Mouse (Mus musculus): ENCODE data around the gene 4930516K23Rik. TPM values are rescaled to one million over a fixed set of nuclear protein-coding genes. Genes with fewer than 3 reads are reported as not detected.

The 4930516K23Rik gene
- polyA plus RNA-seq (2015; fragmentation: Nextera tagmentation; extraction: Ambion mirVana): not detected in 2 replicates

DNA sequence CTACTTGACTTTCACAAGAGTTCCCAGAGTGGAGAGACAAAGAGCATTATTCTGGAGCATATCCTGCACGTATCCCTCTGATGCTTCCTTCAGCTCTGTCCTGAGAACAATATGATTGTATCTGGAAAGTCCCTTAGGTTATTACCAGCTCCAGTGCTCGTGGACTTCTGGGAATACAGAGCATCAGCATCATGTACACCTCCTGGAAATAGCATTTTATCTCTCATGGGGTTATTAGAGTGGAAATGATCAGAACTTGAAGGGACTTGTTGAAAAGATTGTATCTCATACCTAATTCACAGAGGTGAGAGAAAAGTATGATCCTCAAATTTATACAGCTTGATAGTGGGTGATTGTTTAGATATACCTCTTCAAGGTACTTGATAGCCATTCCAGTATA, at the start of gene 4930516K23Rik:
4930516K23Rik (minus strand) TSS at position 101 of the 400 bp plus-strand sequence.
- Histone ChIP-seq H3K27ac (no peak within 1 kb of the TSS), H3K9ac (no peak within 1 kb of the TSS), H3K9me3 (replicated peaks) (no peaks in the 10 kb centered on the region), H3K36me3 (ENCODE audit: poor library complexity, severe bottlenecking) (no peaks in the 10 kb centered on the region), H3K4me1 (no peaks in the 10 kb centered on the region), H3K4me2 (no peak within 1 kb of the TSS), H3K4me3 (no peak within 1 kb of the TSS), H3K27me3 (no peaks in the 10 kb centered on the region)
- WGBS: 58% methylated on average over 2 of the region's 2 CpGs
- ATAC-seq: no peak

DNA sequence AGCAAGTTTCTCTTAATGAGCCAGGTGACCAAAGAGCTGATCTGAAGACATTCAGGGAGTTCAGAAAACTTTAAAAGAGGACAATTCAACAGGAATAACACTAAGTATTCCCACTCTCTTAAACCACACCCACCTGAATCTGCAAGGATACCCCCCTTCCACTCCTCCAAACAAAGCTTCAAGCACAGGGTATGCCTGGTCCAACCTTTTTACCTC, 43.4 kb upstream of the 4930516K23Rik start, which contains the start of gene Olfr646:
Olfr646 (plus strand) TSS at position 117 of the 216 bp plus-strand sequence.
- H3K4me2 ChIP-seq: no peak within 1 kb of the TSS
- no peaks in the 10 kb centered on the region for H3K9me3 ChIP-seq (replicated peaks)
- H3K27me3 ChIP-seq: no peaks in the 10 kb centered on the region
- ATAC-seq: no peak
- no peaks in the 10 kb centered on the region for H3K4me1 ChIP-seq
- no peak within 1 kb of the TSS for H3K27ac ChIP-seq
- H3K36me3 ChIP-seq (ENCODE audit: poor library complexity, severe bottlenecking): no peaks in the 10 kb centered on the region
- no peak within 1 kb of the TSS for H3K9ac ChIP-seq
- no peak within 1 kb of the TSS for H3K4me3 ChIP-seq

DNA sequence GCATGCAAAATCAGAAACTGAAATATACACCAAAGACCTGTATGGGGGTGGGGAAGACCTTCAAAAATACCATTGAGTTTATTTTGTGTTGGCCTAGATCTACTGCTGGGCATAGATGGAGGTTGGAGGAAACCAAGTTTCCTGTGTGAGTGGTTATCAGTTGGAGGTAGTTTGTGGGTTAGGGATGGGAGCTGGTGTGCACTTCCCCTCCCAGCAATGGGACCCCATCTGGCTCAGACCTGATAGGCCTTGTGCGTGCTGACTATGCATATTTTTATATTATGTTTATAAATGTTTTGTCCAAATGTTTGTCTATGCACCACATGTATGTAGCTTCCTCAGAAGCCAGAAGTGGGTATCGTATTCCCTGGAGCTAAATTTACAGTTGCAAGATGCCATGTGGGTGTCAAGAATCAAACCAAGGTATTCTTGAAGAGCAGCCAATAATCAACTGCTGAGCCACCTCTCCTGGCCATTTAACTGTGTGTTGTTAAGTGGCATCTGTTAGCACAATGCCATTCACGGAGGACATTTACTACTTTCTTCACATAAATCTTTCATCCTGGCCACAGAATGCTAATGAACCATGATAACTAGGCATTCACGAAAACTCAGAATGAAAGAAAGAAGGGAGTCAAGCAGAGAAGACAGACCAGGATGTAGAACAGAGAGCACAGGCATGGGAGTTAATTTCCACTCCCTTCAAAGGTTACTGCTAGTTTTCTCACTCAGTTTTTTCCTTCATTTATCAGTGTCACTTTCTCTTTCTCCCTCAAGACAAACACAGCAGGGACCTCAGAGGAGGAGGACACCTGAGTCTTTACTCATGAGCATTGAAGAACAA, 42.9 kb upstream of the 4930516K23Rik start:
- Histone ChIP-seq H3K9ac (no peak overlapping the region), H3K9me3 (replicated peaks) (no peaks in the 10 kb centered on the region), H3K4me3 (no peak overlapping the region), H3K4me1 (no peaks in the 10 kb centered on the region), H3K27ac (no peak overlapping the region), H3K36me3 (ENCODE audit: poor library complexity, severe bottlenecking) (no peaks in the 10 kb centered on the region), H3K4me2 (no peak overlapping the region), H3K27me3 (no peaks in the 10 kb centered on the region)
- no peak for ATAC-seq
- WGBS: 61% methylated on average over 4 of the region's 4 CpGs

DNA sequence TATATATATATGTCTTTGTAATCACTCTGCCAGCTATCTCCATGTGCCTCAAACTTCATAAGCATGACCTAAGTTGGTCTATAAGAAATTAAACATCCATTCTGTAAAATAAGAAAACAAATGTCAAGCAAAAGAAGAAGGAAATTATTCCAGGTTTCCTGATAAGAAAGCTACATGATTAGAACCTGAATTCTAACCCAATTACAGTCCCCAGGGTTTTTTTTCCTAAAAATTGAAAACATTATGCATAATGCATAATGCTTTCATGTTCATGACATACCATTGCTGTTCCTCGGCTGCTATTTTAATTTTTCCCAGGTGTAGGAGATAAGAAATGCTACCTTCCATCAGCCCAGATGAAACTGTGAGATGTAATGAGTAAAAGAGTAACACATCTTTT, 24.1 kb upstream of the 4930516K23Rik start, which contains the start of gene Olfr645:
Olfr645 (minus strand) TSS at position 101 of the 400 bp plus-strand sequence.
- no peaks in the 10 kb centered on the region for H3K36me3 ChIP-seq (ENCODE audit: poor library complexity, severe bottlenecking)
- H3K9me3 ChIP-seq (replicated peaks): no peaks in the 10 kb centered on the region
- no peak within 1 kb of the TSS for H3K9ac ChIP-seq
- ATAC-seq: no peak
- H3K27me3 ChIP-seq: no peaks in the 10 kb centered on the region
- WGBS: 90% methylated on average over 1 of the region's 1 CpGs
- no peak within 1 kb of the TSS for H3K4me3 ChIP-seq
- no peak within 1 kb of the TSS for H3K27ac ChIP-seq
- no peaks in the 10 kb centered on the region for H3K4me1 ChIP-seq
- no peak within 1 kb of the TSS for H3K4me2 ChIP-seq

DNA sequence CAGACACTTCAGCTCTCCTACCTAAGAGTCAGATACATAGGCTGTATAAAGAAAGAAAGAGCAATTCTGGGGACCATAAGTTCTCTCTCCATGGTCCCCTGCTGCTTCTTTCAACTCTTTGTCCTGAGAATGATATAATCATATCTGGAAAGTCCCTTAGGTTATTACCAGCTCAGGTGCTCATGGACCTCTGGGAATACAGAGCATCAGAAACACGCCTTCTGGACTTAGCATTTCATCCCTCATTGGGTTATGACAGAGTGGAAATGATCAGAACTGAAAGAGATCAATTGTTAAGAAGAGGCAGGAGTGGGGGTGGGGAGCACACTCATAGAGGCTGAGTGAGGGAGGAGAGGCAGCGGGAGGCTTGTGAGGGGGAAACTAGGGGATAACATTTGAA, 10.5 kb upstream of the 4930516K23Rik start, which contains the start of gene Olfr644:
Olfr644 (minus strand) TSS at position 101 of the 400 bp plus-strand sequence.
- H3K27me3 ChIP-seq: no peaks in the 10 kb centered on the region
- no peak within 1 kb of the TSS for H3K4me3 ChIP-seq
- no peak for ATAC-seq
- no peak within 1 kb of the TSS for H3K9ac ChIP-seq
- H3K9me3 ChIP-seq (replicated peaks): peaks cover 5% of the 10 kb centered on the region
- H3K4me2 ChIP-seq: no peak within 1 kb of the TSS
- no peaks in the 10 kb centered on the region for H3K36me3 ChIP-seq (ENCODE audit: poor library complexity, severe bottlenecking)
- H3K27ac ChIP-seq: no peak within 1 kb of the TSS
- WGBS: 63% methylated on average over 2 of the region's 2 CpGs
- H3K4me1 ChIP-seq: no peaks in the 10 kb centered on the region

DNA sequence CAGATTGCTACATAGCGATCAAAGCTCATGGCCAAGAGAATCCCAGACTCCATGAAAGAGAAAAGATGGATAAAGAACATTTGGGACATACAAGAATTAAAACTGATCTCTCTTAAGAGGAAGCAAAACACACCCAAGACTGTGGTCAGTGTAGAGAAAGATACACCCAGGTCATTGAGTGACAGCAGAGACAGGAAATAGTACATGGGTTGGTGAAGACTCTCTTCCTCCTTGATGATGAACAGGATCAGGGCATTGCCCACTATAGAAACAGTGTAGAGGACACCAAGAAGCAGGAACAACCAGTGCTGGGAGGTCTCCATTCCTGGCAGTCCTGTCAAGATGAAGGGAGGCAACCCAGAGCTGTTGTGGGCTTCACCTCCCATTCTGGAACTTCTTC, 2.0 kb downstream of the 4930516K23Rik start:
- no peaks in the 10 kb centered on the region for H3K27me3 ChIP-seq
- no peak overlapping the region for H3K27ac ChIP-seq
- no peak for ATAC-seq
- no peak overlapping the region for H3K9ac ChIP-seq
- no peaks in the 10 kb centered on the region for H3K9me3 ChIP-seq (replicated peaks)
- H3K4me2 ChIP-seq: no peak overlapping the region
- H3K4me3 ChIP-seq: no peak overlapping the region
- 91% methylated on average over 1 of the region's 1 CpGs for WGBS
- no peaks in the 10 kb centered on the region for H3K36me3 ChIP-seq (ENCODE audit: poor library complexity, severe bottlenecking)
- no peaks in the 10 kb centered on the region for H3K4me1 ChIP-seq

DNA sequence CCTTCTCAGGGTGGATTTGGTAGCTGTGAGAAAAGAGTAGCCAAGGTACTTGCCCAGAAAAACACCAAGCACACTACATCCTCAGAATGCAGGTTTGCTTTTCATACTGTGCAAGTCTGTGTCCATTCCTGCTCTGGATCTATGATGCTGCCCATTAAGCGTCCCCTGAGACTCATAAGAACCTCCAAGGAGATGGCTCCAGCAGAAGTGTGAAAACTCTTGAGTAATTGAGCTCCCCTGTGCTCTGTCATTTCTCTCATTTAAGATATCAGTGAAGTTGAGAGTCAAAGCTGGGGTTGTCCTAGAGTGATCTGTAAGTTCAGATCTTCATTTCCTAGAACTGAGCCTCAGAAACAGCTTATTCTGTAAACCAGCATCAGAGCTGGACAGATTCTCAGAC, 8.7 kb downstream of the 4930516K23Rik start, which contains the start of gene Olfr642:
Olfr642 (minus strand) TSS at position 101 of the 400 bp plus-strand sequence.
- no peaks in the 10 kb centered on the region for H3K4me1 ChIP-seq
- H3K27ac ChIP-seq: no peak within 1 kb of the TSS
- no peak within 1 kb of the TSS for H3K4me3 ChIP-seq
- 83% methylated on average over 1 of the region's 1 CpGs for WGBS
- no peaks in the 10 kb centered on the region for H3K27me3 ChIP-seq
- H3K4me2 ChIP-seq: no peak within 1 kb of the TSS
- H3K9ac ChIP-seq: no peak within 1 kb of the TSS
- no peaks in the 10 kb centered on the region for H3K36me3 ChIP-seq (ENCODE audit: poor library complexity, severe bottlenecking)
- no peak for ATAC-seq
- no peaks in the 10 kb centered on the region for H3K9me3 ChIP-seq (replicated peaks)

DNA sequence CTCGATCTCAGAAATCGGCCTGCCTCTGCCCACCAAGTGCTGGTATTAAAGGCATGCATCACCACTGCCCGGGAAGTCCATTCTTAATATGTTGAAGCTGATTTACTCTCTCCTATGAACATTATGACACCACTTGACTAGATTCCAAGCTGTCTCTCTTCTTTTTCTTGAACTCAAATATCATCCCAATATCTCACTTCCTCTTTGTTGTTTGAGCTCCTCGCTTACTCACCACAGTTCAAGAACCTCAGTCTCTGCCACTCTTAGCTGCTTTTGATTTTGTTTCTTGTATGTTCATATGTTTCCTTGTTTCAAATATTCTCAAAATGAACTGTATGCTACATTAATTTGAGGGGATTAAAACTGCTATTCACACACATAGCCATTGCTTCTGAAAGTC, 10.5 kb downstream of the 4930516K23Rik start:
- no peaks in the 10 kb centered on the region for H3K4me1 ChIP-seq
- no peak overlapping the region for H3K4me2 ChIP-seq
- H3K36me3 ChIP-seq (ENCODE audit: poor library complexity, severe bottlenecking): no peaks in the 10 kb centered on the region
- 91% methylated on average over 4 of the region's 4 CpGs for WGBS
- H3K4me3 ChIP-seq: no peak overlapping the region
- no peaks in the 10 kb centered on the region for H3K27me3 ChIP-seq
- H3K9ac ChIP-seq: no peak overlapping the region
- H3K9me3 ChIP-seq (replicated peaks): no peaks in the 10 kb centered on the region
- ATAC-seq: no peak
- H3K27ac ChIP-seq: no peak overlapping the region

DNA sequence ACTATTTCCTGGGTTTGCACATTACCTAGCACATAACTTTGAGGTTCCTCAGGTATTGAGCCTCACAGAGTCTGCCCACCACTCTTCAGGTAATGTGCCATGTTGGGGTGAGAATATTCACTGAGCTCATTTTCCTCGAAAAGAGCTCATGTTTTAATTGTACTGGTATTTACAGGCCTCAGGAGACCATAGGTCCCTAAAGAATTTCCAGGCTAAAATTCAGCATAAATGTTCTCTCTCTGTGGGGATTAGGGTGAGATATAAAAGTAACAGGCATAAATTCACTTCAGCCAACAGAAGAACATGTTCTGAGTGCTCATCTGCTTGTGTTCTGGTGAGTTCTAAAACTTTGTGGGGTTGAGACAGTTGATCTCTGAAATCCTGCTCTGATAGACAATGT, 26.1 kb downstream of the 4930516K23Rik start, which contains the start of gene Olfr641:
Olfr641 (plus strand) TSS at position 301 of the 400 bp plus-strand sequence.
- WGBS: 78% methylated on average over 1 of the region's 1 CpGs

DNA sequence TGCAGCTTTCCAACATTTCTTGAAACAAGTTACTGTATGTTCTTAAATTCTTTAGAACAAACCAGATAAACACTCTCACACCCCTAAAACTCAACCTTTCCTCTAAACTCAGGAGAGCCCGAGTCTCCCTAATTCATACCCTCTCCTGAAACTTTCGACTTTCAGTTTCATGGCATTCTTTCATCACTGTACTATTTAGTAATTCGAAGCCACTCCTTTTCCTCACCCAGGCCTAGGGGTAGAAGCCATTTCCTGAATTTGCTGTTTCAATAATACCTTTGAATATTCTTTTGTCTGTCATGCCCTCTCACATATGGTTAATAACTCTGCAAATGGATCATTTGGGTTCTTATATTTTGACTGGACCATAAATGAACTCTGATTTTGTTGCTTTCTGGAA, 34.3 kb downstream of the 4930516K23Rik start:
- no peak overlapping the region for H3K4me3 ChIP-seq

More for the DNA sequence above, 26.1 kb downstream of the 4930516K23Rik start, which contains the start of gene Olfr641:
- no peaks in the 10 kb centered on the region for H3K36me3 ChIP-seq (ENCODE audit: poor library complexity, severe bottlenecking)
- no peak for ATAC-seq
- no peak within 1 kb of the TSS for H3K4me3 ChIP-seq
- H3K27me3 ChIP-seq: no peaks in the 10 kb centered on the region
- H3K9ac ChIP-seq: no peak within 1 kb of the TSS
- no peak within 1 kb of the TSS for H3K4me2 ChIP-seq
- H3K4me1 ChIP-seq: no peaks in the 10 kb centered on the region
- H3K27ac ChIP-seq: no peak within 1 kb of the TSS
- no peaks in the 10 kb centered on the region for H3K9me3 ChIP-seq (replicated peaks)

DNA sequence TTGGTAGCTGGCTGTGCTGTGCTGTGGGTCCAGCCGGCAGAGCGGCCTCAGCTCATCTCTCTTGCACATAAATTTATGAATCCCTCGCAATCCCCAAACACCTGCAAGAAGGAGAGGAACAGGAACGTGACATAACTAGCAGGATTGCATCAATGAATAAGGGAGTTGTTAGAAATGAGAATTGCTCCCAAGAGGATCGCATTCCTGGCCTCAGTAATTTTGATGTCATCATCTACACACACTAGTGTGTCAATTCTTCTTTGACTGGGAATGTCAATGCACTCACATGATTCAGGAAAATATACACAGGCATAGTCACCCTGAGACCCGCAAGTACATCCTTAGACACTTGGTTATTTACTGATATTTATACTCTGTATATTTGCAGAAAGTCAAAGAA, 35.8 kb downstream of the 4930516K23Rik start, which contains the start of gene Olfr640:
Olfr640 (minus strand) TSS at position 101 of the 400 bp plus-strand sequence.
- no peaks in the 10 kb centered on the region for H3K4me1 ChIP-seq
- H3K27me3 ChIP-seq: no peaks in the 10 kb centered on the region
- no peaks in the 10 kb centered on the region for H3K36me3 ChIP-seq (ENCODE audit: poor library complexity, severe bottlenecking)
- ATAC-seq: no peak
- H3K4me2 ChIP-seq: no peak within 1 kb of the TSS
- H3K9me3 ChIP-seq (replicated peaks): no peaks in the 10 kb centered on the region
- no peak within 1 kb of the TSS for H3K4me3 ChIP-seq
- no peak within 1 kb of the TSS for H3K27ac ChIP-seq
- WGBS: 79% methylated on average over 6 of the region's 6 CpGs
- H3K9ac ChIP-seq: no peak within 1 kb of the TSS

More for the DNA sequence above, 34.3 kb downstream of the 4930516K23Rik start:
- H3K27me3 ChIP-seq: no peaks in the 10 kb centered on the region
- 88% methylated on average over 3 of the region's 3 CpGs for WGBS
- H3K36me3 ChIP-seq (ENCODE audit: poor library complexity, severe bottlenecking): no peaks in the 10 kb centered on the region
- H3K9me3 ChIP-seq (replicated peaks): no peaks in the 10 kb centered on the region
- ATAC-seq: no peak
- H3K4me2 ChIP-seq: no peak overlapping the region
- H3K9ac ChIP-seq: no peak overlapping the region
- no peak overlapping the region for H3K27ac ChIP-seq
- no peaks in the 10 kb centered on the region for H3K4me1 ChIP-seq

DNA sequence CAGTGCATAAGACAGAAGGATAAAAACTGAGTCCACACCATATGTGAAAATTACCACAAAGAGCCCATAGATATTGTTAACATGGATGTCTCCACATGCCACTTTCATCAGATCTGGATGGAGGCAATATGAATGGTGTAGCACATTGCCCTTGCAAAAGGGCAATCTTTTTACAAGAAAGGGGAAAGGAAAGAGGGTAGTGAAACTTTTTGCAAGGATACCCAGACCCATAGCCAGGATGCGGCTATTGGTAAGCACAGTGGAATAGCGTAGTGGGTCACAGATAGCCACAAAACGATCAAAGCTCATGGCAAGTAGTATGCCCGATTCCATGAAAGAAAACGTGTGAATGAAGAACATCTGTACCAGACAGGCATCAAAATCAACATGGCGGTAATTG, 39.6 kb downstream of the 4930516K23Rik start:
- H3K4me3 ChIP-seq: no peak overlapping the region
- H3K27me3 ChIP-seq: no peaks in the 10 kb centered on the region
- no peak overlapping the region for H3K27ac ChIP-seq
- no peak for ATAC-seq
- no peaks in the 10 kb centered on the region for H3K9me3 ChIP-seq (replicated peaks)
- 89% methylated on average over 6 of the region's 6 CpGs for WGBS
- no peak overlapping the region for H3K4me2 ChIP-seq
- H3K9ac ChIP-seq: no peak overlapping the region
- no peaks in the 10 kb centered on the region for H3K4me1 ChIP-seq
- no peaks in the 10 kb centered on the region for H3K36me3 ChIP-seq (ENCODE audit: poor library complexity, severe bottlenecking)
